In genomic region chr6:100483084-100483810, GRCm38 (mm10) we compare ENCODE assay signal across 8 mouse cellular contexts.
DNase-seq lines count a peak whose midpoint lies in the region; ATAC-seq lines count a peak whose summit lies in the region.

No protein-coding gene starts in this region.

- H3K27ac ChIP-seq in midbrain, embryonic 13.5 days = no peak overlapping the region

- H3K27me3 ChIP-seq in midbrain, embryonic 13.5 days = peaks cover 15% of the 10 kb centered on the region

- H3K4me2 ChIP-seq in midbrain, embryonic 13.5 days (replicated peaks) = no peak overlapping the region

- no peak overlapping the region for H3K4me3 ChIP-seq in midbrain, embryonic 13.5 days (replicated peaks)

- intact Hi-C loops in gastrocnemius, postnatal 14 days (cut with DNase I; ENCODE audit: low total_unique reads) = no loop called here
- intact Hi-C loops in gastrocnemius, postnatal 36 days (cut with DNase I) = no loop called here

- peak; percentile 21 for DNase-seq in gastrocnemius, postnatal 14 days
- no peak for DNase-seq in gastrocnemius, postnatal 36 days
- DNase-seq in urinary bladder, postnatal 14 days (ENCODE audit: low spot score) = peak; percentile 28
- no peak for DNase-seq in urinary bladder, postnatal 36 days (ENCODE audit: low spot score in 2 of 2)
- DNase-seq in kidney, postnatal 4 days = peak; percentile 56 to 65
- no peak for DNase-seq in spleen, postnatal 36 days (ENCODE audit: low spot score in 2 of 2)
- no peak for DNase-seq in layer of hippocampus, adult 9-11 months

- no peak overlapping the region for H3K9ac ChIP-seq in midbrain, embryonic 13.5 days (replicated peaks)

- 20% methylated on average over 14 of the region's 14 CpGs for WGBS in midbrain, embryonic 13.5 days

- H3K4me1 ChIP-seq in midbrain, embryonic 13.5 days (replicated peaks) = 0 out of 2 replicates have a peak, but pooled peaks cover 4% of the 10 kb centered on the region

- no peaks in the 10 kb centered on the region for H3K36me3 ChIP-seq in midbrain, embryonic 13.5 days

- peaks cover 12% of the 10 kb centered on the region; the same call in 1 of the 2 replicates for H3K9me3 ChIP-seq in midbrain, embryonic 13.5 days

- no peak for ATAC-seq in midbrain, embryonic 13.5 days

Comparison
In these comparisons a context has a peak if more than half of its experiments do, and no peak if none do; other contexts are left out.
1. DNase-seq: peak in gastrocnemius, postnatal 14 days (single experiment), urinary bladder, postnatal 14 days (single experiment) and kidney, postnatal 4 days (2 of 2); none in gastrocnemius, postnatal 36 days (0 of 2), urinary bladder, postnatal 36 days (0 of 2), spleen, postnatal 36 days (0 of 2) and layer of hippocampus, adult 9-11 months (single experiment).